In the genomic region with DNA sequence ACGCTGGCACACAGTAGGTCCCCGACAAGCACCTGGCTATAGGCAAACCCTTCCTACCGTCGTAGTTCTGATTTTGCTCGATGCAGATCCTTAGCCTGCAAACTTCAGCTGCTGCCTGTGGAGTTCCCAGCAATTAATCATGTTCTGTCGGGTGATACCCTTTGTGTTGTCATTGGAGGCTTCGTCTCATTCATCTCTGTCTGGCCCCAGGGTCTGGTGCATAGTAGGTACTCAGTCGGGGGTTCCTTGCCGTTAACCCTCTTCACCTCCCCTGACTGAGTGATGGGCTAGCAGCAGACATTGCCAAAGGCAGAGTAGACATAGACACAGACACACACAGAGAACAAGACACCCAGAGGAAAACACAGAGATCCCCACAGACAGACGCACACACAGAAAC, we compare ENCODE assay signal across 20 mouse cellular contexts.
A peak's percentile ranks its signal among the peaks of the same experiment; 100 is the strongest.
DNase-seq lines count a peak whose midpoint lies in the region; ATAC-seq lines count a peak whose summit lies in the region.
"Had no signal": no experiment of that assay in that cellular context is flagged by ENCODE, and none has a peak within 500 bp of the region (broad histone marks: within the 10 kb centered on the region; RNA-seq: fewer than 3 reads in every experiment).

No protein-coding gene starts in this region.

- 24% methylated on average over 10 of the region's 10 CpGs for WGBS in neural tube, embryonic 15.5 days
- WGBS in hindbrain, embryonic 14.5 days, result 26% methylated on average over 10 of the region's 10 CpGs
- 71% methylated on average over 10 of the region's 10 CpGs for WGBS in forebrain, embryonic 10.5 days

- no peaks in the 10 kb centered on the region for H3K9me3 ChIP-seq in neural tube, embryonic 15.5 days (replicated peaks)
- no peaks in the 10 kb centered on the region for H3K9me3 ChIP-seq in hindbrain, embryonic 14.5 days (ENCODE audit: control insufficient read depth, low read length)
- H3K9me3 ChIP-seq in forebrain, embryonic 10.5 days, result no peaks in the 10 kb centered on the region
- H3K9me3 ChIP-seq: embryonic facial prominence, embryonic 12.5 days; forebrain, embryonic 12.5 days; heart, embryonic 10.5 days had no signal

- H3K4me3 ChIP-seq in neural tube, embryonic 15.5 days (replicated peaks), result no peak overlapping the region
- H3K4me3 ChIP-seq in hindbrain, embryonic 14.5 days (replicated peaks; ENCODE audit: low read length), result no peak overlapping the region
- H3K4me3 ChIP-seq in forebrain, embryonic 10.5 days, result no peak overlapping the region
- H3K4me3 ChIP-seq: embryonic facial prominence, embryonic 12.5 days; forebrain, embryonic 12.5 days; heart, embryonic 10.5 days had no signal

- H3K27me3 ChIP-seq in neural tube, embryonic 15.5 days (replicated peaks), result peaks cover 5% of the 10 kb centered on the region; the same call in 1 of the 2 replicates
- no peaks in the 10 kb centered on the region for H3K27me3 ChIP-seq in hindbrain, embryonic 14.5 days (ENCODE audit: control insufficient read depth, insufficient read depth, low read length)
- peaks cover 69% of the 10 kb centered on the region for H3K27me3 ChIP-seq in forebrain, embryonic 10.5 days (ENCODE audit: poor library complexity, severe bottlenecking)

- no peak overlapping the region for H3K27ac ChIP-seq in neural tube, embryonic 15.5 days (replicated peaks)
- H3K27ac ChIP-seq in hindbrain, embryonic 14.5 days, result 0 out of 2 replicates have a peak overlapping the region, but pooled peaks have one; percentile 26
- no peak overlapping the region for H3K27ac ChIP-seq in forebrain, embryonic 10.5 days
- H3K27ac ChIP-seq: embryonic facial prominence, embryonic 12.5 days; forebrain, embryonic 12.5 days; heart, embryonic 10.5 days had no signal

- H3K9ac ChIP-seq in neural tube, embryonic 15.5 days (replicated peaks), result no peak overlapping the region
- H3K9ac ChIP-seq in hindbrain, embryonic 14.5 days, result no peak overlapping the region
- H3K9ac ChIP-seq: embryonic facial prominence, embryonic 12.5 days; forebrain, embryonic 12.5 days had no signal

- DNase-seq in embryo, embryonic 10 days (ENCODE audit: low spot score), result peak; percentile 55
- DNase-seq in embryo, embryonic 11 days, result no peak
- DNase-seq in neural tube, embryonic 10.5 days (ENCODE audit: extremely low spot score, low spot score), result peak; percentile 44
- DNase-seq in hindbrain, embryonic 14.5 days (ENCODE audit: low spot score), result no peak
- no peak for DNase-seq in forebrain, embryonic 10.5 days (ENCODE audit: extremely low spot score, low spot score)
- no peak for DNase-seq in cerebellum, postnatal 14 days
- no peak for DNase-seq in testis, postnatal 14 days (ENCODE audit: low spot score)
- DNase-seq: adrenal gland, postnatal 25 days; cerebellum, adult 2 months; cerebellum, postnatal 10 days; gastrocnemius, postnatal 10 days; heart, adult 18-20 months; heart, postnatal 10 days; heart, postnatal 4 days had no signal

- no peaks in the 10 kb centered on the region for H3K36me3 ChIP-seq in neural tube, embryonic 15.5 days
- H3K36me3 ChIP-seq in hindbrain, embryonic 14.5 days (replicated peaks; ENCODE audit: control insufficient read depth, insufficient read depth), result no peaks in the 10 kb centered on the region
- H3K36me3 ChIP-seq in forebrain, embryonic 10.5 days (replicated peaks), result no peaks in the 10 kb centered on the region
- H3K36me3 ChIP-seq: embryonic facial prominence, embryonic 12.5 days; forebrain, embryonic 12.5 days; heart, embryonic 10.5 days had no signal

- H3K4me2 ChIP-seq in neural tube, embryonic 15.5 days, result no peak overlapping the region
- no peak overlapping the region for H3K4me2 ChIP-seq in hindbrain, embryonic 14.5 days (replicated peaks)
- H3K4me2 ChIP-seq: embryonic facial prominence, embryonic 12.5 days; forebrain, embryonic 12.5 days had no signal

- peaks cover 27% of the 10 kb centered on the region for H3K4me1 ChIP-seq in neural tube, embryonic 15.5 days
- H3K4me1 ChIP-seq in hindbrain, embryonic 14.5 days (replicated peaks; ENCODE audit: control insufficient read depth, insufficient read depth, low read length), result peaks cover 24% of the 10 kb centered on the region
- peaks cover 43% of the 10 kb centered on the region for H3K4me1 ChIP-seq in forebrain, embryonic 10.5 days

- ATAC-seq in neural tube, embryonic 15.5 days (ENCODE audit: low FRiP score), result no peak
- no peak for ATAC-seq in hindbrain, embryonic 14.5 days (ENCODE audit: low FRiP score)
- ATAC-seq: forebrain, embryonic 16.5 days; intestine, embryonic 16.5 days had no signal

Comparison
In these comparisons a context has a peak if more than half of its experiments do, and no peak if none do; other contexts are left out.
1. DNase-seq: peak in embryo, embryonic 10 days (single experiment) and neural tube, embryonic 10.5 days (single experiment); none in embryo, embryonic 11 days (single experiment), hindbrain, embryonic 14.5 days (single experiment), forebrain, embryonic 10.5 days (single experiment), cerebellum, postnatal 14 days (0 of 2) and testis, postnatal 14 days (single experiment).